Mouse (Mus musculus) kidney, embryonic 14.5 days (tissue): Measurements from ENCODE around the gene Ncor2. TPM values are rescaled to one million over a fixed set of nuclear protein-coding genes. Genes with fewer than 3 reads are reported as not detected.
A peak's percentile ranks its signal among the peaks of the same experiment; 100 is the strongest.
"Not testable (repeated sequence)": the region's sequence is repeated elsewhere in the genome, so short reads cannot be mapped to it uniquely, and the experiment has no call there.

Experiments
- ATAC-seq: fragments of 200-750 bp; cut with Nextera tagmentation; 2 replicates; pipeline ENCODE4 v1.8.0; 2017; ENCODE audit warnings: moderate number of reproducible peaks, mild to moderate bottlenecking, moderate TSS enrichment, moderate library complexity; ENCODE audit not compliant: low FRiP score, low TSS enrichment
- H3K27ac ChIP-seq: fragments of 300-500 bp; sonication (generic); 2 replicates; pipeline ENCODE4 v1.5.1; 2014; ENCODE audit warnings: low read depth, mild to moderate bottlenecking, low read length, moderate library complexity, mixed read lengths
- H3K27me3 ChIP-seq: fragments of 300-500 bp; sonication (generic); 2 replicates; pipeline ENCODE4 v1.6.1; 2014; ENCODE audit warnings: mild to moderate bottlenecking, low read length; ENCODE audit not compliant: control insufficient read depth, insufficient read depth
- H3K36me3 ChIP-seq: fragments of 300-500 bp; sonication (generic); 2 replicates; pipeline ENCODE4 v1.6.1; 2014; ENCODE audit warnings: low read length, mixed read lengths; ENCODE audit not compliant: control insufficient read depth, insufficient read depth
- H3K4me1 ChIP-seq: fragments of 300-500 bp; sonication (generic); 2 replicates; pipeline ENCODE4 v1.6.1; 2014; ENCODE audit warnings: low read length, mixed read lengths; ENCODE audit not compliant: control insufficient read depth, insufficient read depth
- H3K4me2 ChIP-seq: fragments of 300-500 bp; sonication (generic); replicated peaks from 2 replicates; pipeline ENCODE4 v1.6.1; 2014; ENCODE audit warnings: low read depth, mild to moderate bottlenecking, low read length
- H3K4me3 ChIP-seq: fragments of 300-500 bp; sonication (generic); 2 replicates; pipeline ENCODE4 v1.5.1; 2014; ENCODE audit warnings: mild to moderate bottlenecking, low read length
- H3K9ac ChIP-seq: fragments of 300-500 bp; sonication (generic); 2 replicates; pipeline ENCODE4 v1.6.1; 2014; ENCODE audit warnings: low read depth, mild to moderate bottlenecking, low read length, moderate library complexity
- H3K9me3 ChIP-seq: fragments of 300-500 bp; sonication (generic); 2 replicates; pipeline ENCODE4 v1.6.1; 2016; ENCODE audit warnings: low read length; ENCODE audit not compliant: control insufficient read depth
- WGBS: fragments of 180-500 bp; shearing (Covaris S2); extraction: QIAGEN DNeasy Blood & Tissue Kit; methylation state at CpG from one replicate; pipeline ENCODE4 v1.1.7; 2014; 5-methylcytosine and 5-hydroxymethylcytosine counted together
- polyA plus RNA-seq: library from polyadenylated mRNA; unstranded; fragments of >200 nt; fragmentation: Nextera tagmentation; extraction: Ambion mirVana; gene quantifications from 2 replicates; pipeline ENCODE4 v1.2.1, GENCODE M21; 2014

Gene Ncor2
- polyA plus RNA-seq, 1 experiment from 2014 or later, result 34.6 TPM

DNA sequence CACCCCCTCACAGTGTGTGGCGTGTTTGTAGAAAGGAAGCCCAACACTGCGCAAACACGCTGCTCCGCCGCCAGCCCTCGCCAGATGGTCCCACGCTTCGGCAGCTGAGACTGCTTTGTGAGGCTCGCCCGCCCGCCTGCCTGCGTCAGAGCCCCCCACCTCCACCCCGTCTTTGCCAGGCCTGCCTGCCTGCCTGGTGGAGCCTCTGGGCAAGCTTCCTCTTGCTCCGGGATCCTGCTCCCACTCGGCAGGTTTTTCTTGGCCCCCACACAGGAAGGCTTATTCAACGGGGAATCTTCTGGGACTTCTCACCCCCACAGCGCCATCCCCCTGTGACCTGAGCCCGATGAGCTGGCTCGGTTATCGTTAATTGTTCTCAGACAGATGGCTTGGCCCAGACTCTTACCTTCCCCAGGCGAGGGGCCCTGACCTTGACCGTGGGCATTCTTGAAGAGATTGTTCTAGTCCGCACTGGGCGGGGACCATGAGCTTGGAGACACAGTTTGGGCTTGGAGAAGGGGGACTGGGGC is 37.0 kb upstream of the Ncor2 start:
- ATAC-seq, result peak; percentile 37; the same call in 1 of the 2 replicates
- H3K4me1 ChIP-seq, result peaks cover 20% of the 10 kb centered on the region
- peak overlapping the region; percentile 45 for H3K9ac ChIP-seq
- peaks cover 3% of the 10 kb centered on the region; the same call in 1 of the 2 replicates for H3K27me3 ChIP-seq
- peak overlapping the region; percentile 17 for H3K4me3 ChIP-seq
- H3K9me3 ChIP-seq, result no peaks in the 10 kb centered on the region
- WGBS, result 5% methylated on average over 24 of the region's 24 CpGs
- peak overlapping the region; percentile 45 for H3K4me2 ChIP-seq
- H3K36me3 ChIP-seq, result no peaks in the 10 kb centered on the region
- peak overlapping the region; percentile 63 for H3K27ac ChIP-seq

DNA sequence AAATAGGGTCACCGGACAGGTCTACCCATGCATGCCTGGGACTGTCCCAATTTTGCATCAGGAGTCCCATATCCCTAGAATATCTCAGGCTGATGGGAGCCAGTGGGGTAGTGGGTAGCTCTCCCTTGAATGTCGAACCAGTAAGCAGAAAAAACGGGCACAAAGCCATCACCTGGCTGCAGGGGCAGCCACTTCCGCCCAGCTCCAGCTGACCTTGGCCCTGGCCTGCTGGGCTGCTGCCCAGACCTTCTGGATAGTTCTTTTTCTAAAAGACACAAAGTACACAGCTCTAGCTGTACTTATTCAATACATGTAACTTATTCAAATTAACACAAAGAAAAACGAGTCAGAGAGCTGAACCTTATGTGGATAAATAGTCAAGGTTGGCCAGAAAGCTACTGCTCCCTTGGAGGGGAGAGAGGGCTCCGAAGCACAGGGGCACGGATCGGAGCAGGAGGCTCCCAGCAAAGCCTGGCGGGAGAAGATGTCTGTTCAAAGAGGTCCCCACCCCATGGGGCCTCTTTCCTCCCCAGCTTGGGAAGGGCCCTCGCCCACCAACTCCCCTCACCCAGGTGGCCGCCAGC is 36.4 kb upstream of the Ncor2 start:
- peak overlapping the region; percentile 17 for H3K4me3 ChIP-seq
- peak overlapping the region; percentile 45 for H3K9ac ChIP-seq
- no peaks in the 10 kb centered on the region for H3K36me3 ChIP-seq
- 16% methylated on average over 11 of the region's 11 CpGs for WGBS
- H3K9me3 ChIP-seq, result no peaks in the 10 kb centered on the region
- ATAC-seq, result no peak
- peak overlapping the region; percentile 63 for H3K27ac ChIP-seq
- peak overlapping the region; percentile 45 for H3K4me2 ChIP-seq
- peaks cover 20% of the 10 kb centered on the region for H3K4me1 ChIP-seq
- H3K27me3 ChIP-seq, result peaks cover 3% of the 10 kb centered on the region; the same call in 1 of the 2 replicates

DNA sequence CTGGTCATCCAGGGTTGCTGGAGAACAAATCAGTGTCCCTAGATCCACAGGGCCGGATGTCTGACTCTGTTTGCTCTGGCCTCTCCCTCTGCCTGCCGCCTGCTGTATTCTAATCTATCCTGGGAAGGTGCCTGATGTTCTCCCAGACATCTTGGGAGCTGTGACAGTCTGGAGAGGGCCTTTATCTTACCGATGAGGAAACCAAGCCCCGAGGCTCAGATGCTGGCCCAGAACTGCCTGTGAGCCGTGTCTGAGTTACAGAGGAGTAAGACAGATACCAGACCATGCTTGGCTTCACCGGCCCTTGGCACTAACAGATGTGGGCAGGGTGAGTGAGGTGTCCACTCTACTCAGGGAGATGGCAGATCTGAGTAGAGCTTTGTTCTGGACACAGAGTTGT is 35.0 kb upstream of the Ncor2 start:
- H3K4me2 ChIP-seq, result no peak overlapping the region
- no peaks in the 10 kb centered on the region for H3K36me3 ChIP-seq
- peaks cover 3% of the 10 kb centered on the region; the same call in 1 of the 2 replicates for H3K27me3 ChIP-seq
- H3K9me3 ChIP-seq, result no peaks in the 10 kb centered on the region
- H3K4me3 ChIP-seq, result no peak overlapping the region
- H3K4me1 ChIP-seq, result peaks cover 20% of the 10 kb centered on the region
- no peak overlapping the region for H3K9ac ChIP-seq
- ATAC-seq, result no peak
- no peak overlapping the region for H3K27ac ChIP-seq
- 86% methylated on average over 6 of the region's 6 CpGs for WGBS

DNA sequence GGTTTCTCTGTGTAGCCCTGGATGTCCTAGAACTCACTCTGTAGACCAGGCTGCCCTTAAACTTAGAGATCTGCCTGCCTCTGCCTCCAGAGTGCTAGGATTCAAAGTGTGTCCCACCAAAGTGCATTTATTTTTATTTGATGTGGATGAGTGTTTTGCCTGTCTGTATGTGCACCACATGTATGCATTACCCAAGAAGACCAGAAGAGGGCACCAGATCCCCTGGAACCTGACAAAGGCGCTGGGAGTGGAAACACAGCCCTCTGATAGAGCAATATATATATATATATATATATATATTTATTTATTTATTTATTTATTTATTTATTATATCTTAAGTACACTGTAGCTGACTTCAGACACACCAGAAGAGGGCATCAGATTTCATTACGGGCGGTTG is 25.9 kb upstream of the Ncor2 start:
- not testable (repeated sequence) for H3K27me3 ChIP-seq, H3K36me3 ChIP-seq, ATAC-seq, H3K4me2 ChIP-seq, H3K4me3 ChIP-seq, H3K9me3 ChIP-seq, H3K27ac ChIP-seq, H3K4me1 ChIP-seq, H3K9ac ChIP-seq
- 81% methylated on average over 3 of the region's 3 CpGs for WGBS

GRCm38 (mm10) chr5:125204199-125204815 is 25.3 kb upstream of the Ncor2 start:
- no peak overlapping the region for H3K9ac ChIP-seq
- no peaks in the 10 kb centered on the region for H3K27me3 ChIP-seq
- no peak for ATAC-seq
- peaks cover 8% of the 10 kb centered on the region; the same call in 1 of the 2 replicates for H3K4me1 ChIP-seq
- no peak overlapping the region for H3K4me2 ChIP-seq
- no peaks in the 10 kb centered on the region for H3K36me3 ChIP-seq
- no peak overlapping the region for H3K27ac ChIP-seq
- H3K9me3 ChIP-seq, result 0 out of 2 replicates have a peak, but pooled peaks cover 2% of the 10 kb centered on the region
- WGBS, result 74% methylated on average over 11 of the region's 11 CpGs
- no peak overlapping the region for H3K4me3 ChIP-seq

DNA sequence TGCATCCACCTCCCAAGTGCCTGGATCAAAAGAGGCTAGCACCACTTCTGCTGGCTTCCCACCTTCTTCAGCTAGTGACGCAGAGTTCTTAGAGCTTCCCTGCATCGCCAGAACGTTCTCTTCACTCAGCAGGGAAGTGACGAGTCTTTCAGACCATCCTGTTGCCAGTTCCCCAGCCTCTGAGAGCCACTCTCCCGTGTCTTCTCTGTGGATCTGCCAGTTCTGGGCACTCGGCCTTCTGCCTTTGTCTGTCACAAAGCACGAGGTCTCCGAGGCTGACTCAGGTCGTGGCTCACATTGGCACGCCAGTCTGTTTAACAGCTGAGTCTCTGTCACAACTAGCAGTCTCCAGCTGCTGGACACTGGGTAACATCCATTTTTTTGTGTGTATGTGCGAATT is 24.7 kb upstream of the Ncor2 start:
- H3K27ac ChIP-seq, result no peak overlapping the region
- H3K4me1 ChIP-seq, result peaks cover 8% of the 10 kb centered on the region; the same call in 1 of the 2 replicates
- no peaks in the 10 kb centered on the region for H3K36me3 ChIP-seq
- no peak overlapping the region for H3K4me3 ChIP-seq
- 70% methylated on average over 11 of the region's 11 CpGs for WGBS
- H3K4me2 ChIP-seq, result no peak overlapping the region
- ATAC-seq, result no peak
- 0 out of 2 replicates have a peak, but pooled peaks cover 2% of the 10 kb centered on the region for H3K9me3 ChIP-seq
- H3K9ac ChIP-seq, result no peak overlapping the region
- no peaks in the 10 kb centered on the region for H3K27me3 ChIP-seq

DNA sequence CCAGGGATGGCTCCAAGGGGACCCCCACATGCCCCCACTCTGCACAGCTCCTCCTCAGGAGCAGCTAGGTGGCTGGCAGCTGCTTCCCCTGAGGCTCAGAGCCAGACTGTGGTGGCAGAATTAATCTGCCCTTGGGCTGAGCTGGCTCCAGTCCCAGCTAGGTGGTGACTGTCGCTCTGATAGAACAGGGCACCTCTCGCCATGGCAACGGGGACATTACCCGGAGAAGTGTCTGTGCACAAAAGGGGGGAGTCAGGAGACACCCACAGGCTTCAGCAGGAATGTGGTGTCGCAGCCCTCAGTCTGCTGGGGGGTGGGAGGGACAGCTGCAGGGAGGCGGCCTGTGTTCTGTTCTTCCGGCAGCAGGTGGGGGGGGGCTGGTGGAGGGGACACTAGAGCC is 24.1 kb upstream of the Ncor2 start:
- Histone ChIP-seq H3K9ac (no peak overlapping the region), H3K36me3 (no peaks in the 10 kb centered on the region), H3K9me3 (0 out of 2 replicates have a peak, but pooled peaks cover 2% of the 10 kb centered on the region), H3K4me3 (no peak overlapping the region), H3K27ac (no peak overlapping the region), H3K4me1 (peaks cover 8% of the 10 kb centered on the region; the same call in 1 of the 2 replicates), H3K4me2 (no peak overlapping the region), H3K27me3 (no peaks in the 10 kb centered on the region)
- 23% methylated on average over 7 of the region's 7 CpGs for WGBS
- no peak for ATAC-seq

- peaks cover 8% of the 10 kb centered on the region; the same call in 1 of the 2 replicates for H3K4me1 ChIP-seq
- H3K9ac ChIP-seq, result no peak overlapping the region
- no peak overlapping the region for H3K27ac ChIP-seq
- no peaks in the 10 kb centered on the region for H3K27me3 ChIP-seq
- no peak overlapping the region for H3K4me2 ChIP-seq
- no peak for ATAC-seq
- 0 out of 2 replicates have a peak, but pooled peaks cover 2% of the 10 kb centered on the region for H3K9me3 ChIP-seq
- H3K36me3 ChIP-seq, result no peaks in the 10 kb centered on the region
- no peak overlapping the region for H3K4me3 ChIP-seq
- 87% methylated on average over 5 of the region's 5 CpGs for WGBS
Measured at GRCm38 (mm10) chr5:125202100-125202499, 23.1 kb upstream of the Ncor2 start.

DNA sequence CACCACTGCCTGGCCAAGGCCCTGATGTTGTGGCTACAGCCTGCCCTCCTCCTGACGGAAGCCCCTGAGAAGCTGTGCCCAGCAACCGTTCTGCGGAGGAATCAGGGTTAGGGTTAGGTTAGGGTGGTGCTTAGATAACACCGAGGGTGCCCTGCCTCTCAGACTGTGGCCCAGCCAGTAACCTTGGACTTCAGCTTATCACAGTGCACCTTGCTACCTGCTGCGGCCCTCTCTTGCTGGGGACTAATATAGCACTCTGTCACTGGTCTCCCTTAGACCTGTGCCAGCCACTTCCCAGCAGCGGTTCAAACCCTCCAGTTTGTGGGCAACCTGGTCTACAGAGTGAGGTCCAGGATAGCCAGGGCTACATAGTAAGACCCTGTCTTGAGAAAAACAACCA is 20.1 kb upstream of the Ncor2 start:
- Histone ChIP-seq H3K9me3 (no peaks in the 10 kb centered on the region), H3K4me3 (no peak overlapping the region), H3K27me3 (no peaks in the 10 kb centered on the region), H3K4me2 (no peak overlapping the region), H3K27ac (no peak overlapping the region), H3K36me3 (no peaks in the 10 kb centered on the region), H3K4me1 (peaks cover 8% of the 10 kb centered on the region; the same call in 1 of the 2 replicates), H3K9ac (no peak overlapping the region)
- WGBS, result 90% methylated on average over 6 of the region's 6 CpGs
- ATAC-seq, result no peak
